Mouse (Mus musculus) hindbrain, embryonic 13.5 days (tissue): ENCODE measurements around the gene Sppl2a. TPM values are rescaled to one million over a fixed set of nuclear protein-coding genes. Genes with fewer than 3 reads are reported as not detected.

ENCODE experiments used
- microRNA-seq: library from miRNA; unstranded; fragments of <30 nt; microRNA quantifications from one replicate; pipeline ENCODE4, GENCODE M21; 2016
- polyA plus RNA-seq: library from polyadenylated mRNA; unstranded; fragments of >200 nt; fragmentation: Nextera tagmentation; extraction: Ambion mirVana; gene quantifications from 2 replicates; pipeline ENCODE4 v1.2.1, GENCODE M21; 2015

Sppl2a gene
- polyA plus RNA-seq, 1 experiment from 2014 or later = 34.5 TPM

Small RNA genes within 50 kb of the gene (microRNA-seq; reads per million reads assigned to microRNA genes)
- not detected for gene Mir3473g

Other genes with a start within 250 kb of the Sppl2a start
- 29.1 and 29.4 TPM in 2 replicates for gene Usp8, start 225.9 kb downstream of the Sppl2a start, polyA plus RNA-seq
- gene Usp50, start 149.8 kb downstream of the Sppl2a start, polyA plus RNA-seq = 2.9 and 3.4 TPM in 2 replicates
- 36.9 and 40.4 TPM in 2 replicates for gene Trpm7, start 57.0 kb downstream of the Sppl2a start, polyA plus RNA-seq
- gene Ap4e1, start 75.5 kb upstream of the Sppl2a start, polyA plus RNA-seq = 11.5 and 13.2 TPM in 2 replicates
- gene Blvra, start 137.4 kb upstream of the Sppl2a start, polyA plus RNA-seq = 27.7 and 31.5 TPM in 2 replicates
- gene Ncaph, start 200.7 kb upstream of the Sppl2a start, polyA plus RNA-seq = 20.2 and 21.1 TPM in 2 replicates
- 11.4 and 13.1 TPM in 2 replicates for gene Itpripl1, start 210.2 kb upstream of the Sppl2a start, polyA plus RNA-seq